Mouse (Mus musculus): Measurements from ENCODE around the gene Zdhhc3.

DNA sequence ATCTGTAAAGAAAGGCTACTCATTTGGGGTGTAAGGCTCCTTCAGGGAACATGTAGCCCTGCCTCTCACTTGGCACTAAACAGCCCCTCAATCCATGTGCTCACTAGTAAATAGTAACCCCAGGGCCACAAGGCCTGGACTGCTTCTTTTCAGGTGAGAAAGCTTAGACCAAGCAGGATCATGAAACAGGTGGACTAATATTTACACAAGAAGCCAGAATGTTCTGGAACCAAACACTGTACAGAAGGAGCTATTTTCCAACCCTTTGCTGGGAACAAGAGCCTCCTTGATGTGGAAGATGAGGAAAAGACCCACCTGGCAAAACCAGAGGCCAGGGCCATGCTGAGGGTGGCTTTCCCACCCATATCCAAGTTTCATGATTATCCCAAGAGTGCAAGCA is 9.6 kb downstream of the Zdhhc3 start:
- TF ChIP-seq CTCF (IDR thresholded peaks at IDR 0.05; ENCODE audit: low read depth, low read length) (no peak), POLR2A (IDR thresholded peaks at IDR 0.05; ENCODE audit: insufficient read depth, low read length) (no peak)
